Mouse (Mus musculus) MEL (cell line): ENCODE measurements around the gene Eipr1.

Experiments
- HCFC1 ChIP-seq: IDR thresholded peaks from 2 replicates; pipeline ENCODE4 v1.6.1; 2012; ENCODE audit warnings: low read depth, mild to moderate bottlenecking, inconsistent platforms, low read length, improper control_type of control experiment, moderate library complexity
- POLR2AphosphoS5 ChIP-seq: IDR thresholded peaks from 2 replicates; pipeline ENCODE4 v1.6.1; 2012; ENCODE audit warnings: low read depth, borderline replicate concordance, mild to moderate bottlenecking, inconsistent platforms, low read length, moderate library complexity, mixed read lengths

DNA sequence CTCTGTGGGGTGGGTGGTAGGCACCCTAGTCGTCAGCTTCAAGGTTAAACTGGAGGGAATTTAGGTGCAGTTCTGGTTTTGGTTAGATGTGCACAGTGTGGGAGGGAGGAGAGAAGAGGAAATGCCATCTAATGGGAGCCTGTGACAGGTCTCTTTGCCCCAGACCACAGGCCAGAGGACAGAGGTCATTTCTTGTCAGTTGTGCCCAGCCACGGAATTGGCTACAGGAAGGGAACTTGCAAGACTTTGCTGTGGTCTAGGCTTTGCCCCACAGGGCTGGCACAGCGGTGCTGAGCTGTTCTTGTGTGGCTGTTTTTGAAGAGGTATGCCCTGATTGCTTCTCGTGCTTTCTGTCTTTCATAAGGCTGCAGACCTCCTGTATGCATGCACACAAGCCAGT is 48.8 kb downstream of the Eipr1 start:
- no peak for TF ChIP-seq HCFC1
- no peak for TF ChIP-seq POLR2AphosphoS5
